Mouse (Mus musculus): ENCODE results near the gene Prdm5.

GRCm38 (mm10) chr6:65739442-65739841 lies 39.3 kb upstream of the Prdm5 start:
- TF ChIP-seq CTCF (IDR thresholded peaks at IDR 0.05; ENCODE audit: insufficient read depth, low read length) (no peak), POLR2A (IDR thresholded peaks at IDR 0.05; ENCODE audit: borderline replicate concordance, extremely low read depth, low read depth, low read length) (no peak)

All from lung, adult 2 months (tissue).